Mouse (Mus musculus) brain, adult 2 months (tissue): ENCODE data around the gene Gm6993.

ENCODE experiments used
- DNase-seq: peaks from one replicate; pipeline ENCODE4 v3.0.0; 2011; ENCODE audit warnings: low read depth, low spot score

Gene Gm6993

DNA sequence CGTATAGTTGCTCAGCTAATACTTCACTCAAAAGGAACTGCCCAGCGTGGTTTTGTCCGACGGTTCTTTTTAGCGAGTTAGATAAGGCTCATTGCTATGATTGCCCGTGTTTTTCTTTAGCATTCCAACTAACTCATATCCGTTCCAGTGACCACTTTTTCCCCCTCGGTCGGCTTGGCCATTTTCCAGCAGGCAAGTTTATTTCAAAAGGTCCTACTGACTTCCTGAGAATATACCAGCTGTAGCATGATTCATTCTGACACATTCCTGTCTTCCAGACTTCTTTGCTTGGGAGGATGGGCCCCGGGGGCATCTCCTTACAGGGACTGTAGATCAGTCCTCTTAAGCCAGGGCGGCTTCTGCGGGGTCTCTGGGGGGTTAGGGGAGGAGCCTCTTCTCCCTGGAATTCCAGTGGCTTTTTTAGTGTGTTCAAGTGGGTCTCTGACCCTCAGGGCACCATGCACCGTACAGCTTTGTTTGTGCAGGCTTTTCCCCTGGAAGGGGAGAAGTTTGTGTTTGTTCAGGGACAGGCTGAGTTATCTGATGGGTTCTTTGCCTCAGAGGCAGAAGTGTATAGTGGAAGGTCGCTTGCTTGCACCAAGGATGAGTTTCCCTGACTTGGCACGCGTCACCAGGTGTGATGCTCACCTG lies 30.9 kb downstream of the Gm6993 start:
- peak; percentile 9 for DNase-seq

GRCm38 (mm10) chr12:31272012-31272735 lies 31.6 kb downstream of the Gm6993 start:
- DNase-seq, result no peak

GRCm38 (mm10) chr12:31272846-31273245 lies 32.3 kb downstream of the Gm6993 start:
- DNase-seq, result no peak

DNA sequence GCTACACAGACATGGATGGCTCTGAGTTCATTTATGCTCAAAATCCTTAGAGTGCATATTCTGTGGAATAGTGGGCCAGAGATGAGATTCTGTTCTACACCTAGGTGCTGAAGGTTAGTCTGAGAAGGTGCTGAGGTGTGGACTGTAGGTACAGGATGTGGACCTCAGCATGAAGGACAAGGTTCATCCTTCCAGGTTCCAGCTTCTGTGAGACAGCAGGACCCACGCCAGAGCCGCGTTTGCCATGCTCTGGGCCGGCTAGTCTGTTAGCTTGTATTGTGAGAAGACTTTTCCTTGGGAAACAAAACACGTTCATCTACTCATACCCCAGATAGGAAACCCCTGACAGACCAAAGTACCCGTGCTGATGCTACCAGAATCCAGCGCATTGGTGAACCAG lies 33.1 kb downstream of the Gm6993 start:
- DNase-seq, result no peak

GRCm38 (mm10) chr12:31275411-31275810 lies 34.8 kb downstream of the Gm6993 start:
- no peak for DNase-seq

GRCm38 (mm10) chr12:31278270-31278669 lies 37.7 kb downstream of the Gm6993 start:
- no peak for DNase-seq

- DNase-seq, result no peak
Measured at GRCm38 (mm10) chr12:31280318-31280717, 39.7 kb downstream of the Gm6993 start.

- no peak for DNase-seq
Measured at GRCm38 (mm10) chr12:31281100-31281591, 40.6 kb downstream of the Gm6993 start.

GRCm38 (mm10) chr12:31282241-31282640 lies 41.7 kb downstream of the Gm6993 start:
- DNase-seq, result no peak

GRCm38 (mm10) chr12:31283131-31283530 lies 42.6 kb downstream of the Gm6993 start:
- no peak for DNase-seq

DNA sequence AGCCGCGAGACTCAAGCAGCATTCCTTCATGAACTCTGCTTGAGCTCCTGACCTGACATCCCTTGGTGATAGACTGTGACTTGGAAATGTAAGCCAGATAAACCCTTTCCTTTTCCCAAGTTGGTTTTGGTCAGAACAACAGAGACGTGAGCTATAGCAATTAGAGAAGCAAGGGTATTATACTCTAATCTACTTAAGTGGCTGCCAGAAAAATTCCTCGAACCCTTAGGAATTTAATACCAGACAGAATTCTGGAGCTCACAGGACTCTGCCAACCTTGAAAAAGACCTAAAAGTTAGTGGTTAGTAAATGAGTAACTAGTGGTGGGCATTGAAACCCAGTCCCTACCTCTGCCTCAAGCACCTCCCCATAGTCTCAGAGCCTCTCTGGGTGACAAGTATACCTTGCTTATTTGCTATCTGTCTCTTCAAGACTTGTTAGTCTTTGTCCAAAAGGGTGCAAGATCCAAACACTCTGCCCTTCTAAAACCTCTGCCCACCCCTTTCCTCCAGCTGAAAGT lies 43.1 kb downstream of the Gm6993 start:
- no peak for DNase-seq

DNA sequence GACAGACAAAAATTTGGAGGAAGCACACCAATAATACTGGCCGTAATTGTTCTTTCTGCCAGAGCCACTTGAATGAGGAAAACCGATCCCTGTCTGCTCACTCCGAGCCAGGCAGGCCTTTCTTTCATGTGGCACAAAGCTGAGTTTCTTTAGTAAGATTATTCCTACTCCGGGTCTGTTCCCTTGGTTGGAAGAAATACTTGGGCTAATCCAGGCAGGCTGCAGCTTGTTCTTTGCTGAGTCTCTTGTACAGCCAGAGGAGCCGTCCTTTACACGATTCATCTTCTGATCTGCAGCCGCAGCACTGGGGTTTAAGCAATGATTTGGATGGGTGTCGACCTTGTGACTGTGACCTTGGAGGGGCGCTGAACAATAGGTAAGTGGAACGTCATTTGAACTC lies 48.5 kb downstream of the Gm6993 start:
- no peak for DNase-seq
